Mouse (Mus musculus): Measurements from ENCODE around the gene Acyp1. TPM values are rescaled to one million over a fixed set of nuclear protein-coding genes. Genes with fewer than 3 reads are reported as not detected.

The Acyp1 gene
- polyA plus RNA-seq (2012), result 47.7 and 65.6 TPM in 2 replicates

DNA sequence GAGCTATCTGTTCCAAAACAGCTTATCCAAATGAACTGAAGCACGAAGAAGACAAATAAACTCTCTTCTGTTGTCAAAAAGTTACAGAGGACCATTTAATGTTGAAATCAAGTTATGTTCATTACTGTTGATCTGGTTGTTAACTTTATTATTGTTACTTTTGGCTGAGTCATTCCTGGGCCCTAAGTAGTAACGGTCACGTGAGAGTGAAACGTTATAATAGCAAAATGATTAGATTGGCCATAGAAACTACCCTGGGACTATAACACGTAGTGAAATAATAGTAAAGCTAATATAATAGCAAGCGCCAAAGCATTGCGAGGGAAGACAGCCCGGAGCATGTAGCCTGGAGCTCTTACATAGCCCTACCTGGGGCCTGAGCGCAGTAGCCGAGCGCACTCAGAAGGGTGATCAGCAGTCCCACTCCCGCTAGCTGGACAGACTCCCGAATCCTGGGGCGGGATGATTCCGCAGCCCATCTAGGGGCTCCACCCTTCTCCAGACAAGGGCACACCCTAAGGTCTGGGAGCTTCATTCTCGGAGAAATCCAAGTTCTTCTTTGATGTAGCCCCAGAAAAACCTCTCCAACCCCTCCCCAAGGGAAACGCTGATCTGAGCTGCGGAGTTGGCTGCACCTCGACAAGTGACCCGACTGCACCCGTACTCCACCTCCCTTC lies at the start of gene Acyp1:
TSS of gene Acyp1 (minus strand) at position 630 of the 677 bp plus-strand sequence.
- no peak for TF ChIP-seq GATA1 (IDR thresholded peaks at IDR 0.05; ENCODE audit: low read length)

DNA sequence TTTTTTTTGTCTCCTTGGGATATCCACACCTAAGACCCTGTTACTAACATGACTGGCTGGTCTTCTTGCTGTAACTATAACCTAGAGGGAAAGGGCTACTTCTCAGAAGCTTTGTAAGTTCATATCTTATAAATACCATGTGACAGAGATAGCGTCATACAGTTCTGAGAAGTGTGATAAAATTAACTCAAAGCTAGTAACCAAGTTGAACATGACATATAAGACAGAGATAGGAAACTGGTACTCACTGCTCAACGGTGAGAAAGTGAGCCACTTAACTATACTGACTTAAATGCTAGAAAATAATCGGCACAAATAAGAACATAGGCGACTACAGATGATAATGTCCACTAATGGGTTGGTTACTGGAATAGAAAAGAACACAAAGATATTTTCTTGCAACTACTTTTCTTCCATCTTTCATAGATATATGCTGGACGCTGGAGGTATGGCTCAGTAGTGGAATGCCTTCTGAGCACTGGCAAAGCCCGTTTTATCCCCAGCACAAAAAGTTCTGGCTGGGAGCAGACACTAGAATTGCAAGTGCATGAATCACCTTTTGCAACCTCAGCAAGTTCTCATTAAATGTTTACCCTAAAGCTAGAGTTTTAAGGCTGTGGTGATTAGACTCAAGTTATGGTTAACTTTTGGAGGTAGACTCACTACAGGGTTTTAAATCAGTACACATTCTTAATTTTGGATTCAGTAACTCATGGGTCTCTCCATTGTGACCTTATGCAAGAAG lies 49.5 kb upstream of the Acyp1 start:
- TF ChIP-seq GATA1 (IDR thresholded peaks at IDR 0.05; ENCODE audit: low read length), result peak; percentile 12

- no peak for TF ChIP-seq GATA1 (IDR thresholded peaks at IDR 0.05; ENCODE audit: low read length)
Observed at GRCm38 (mm10) chr12:85330153-85330552, 41.9 kb upstream of the Acyp1 start.

- no peak for TF ChIP-seq GATA1 (IDR thresholded peaks at IDR 0.05; ENCODE audit: low read length)
Observed at GRCm38 (mm10) chr12:85308651-85309050, 20.4 kb upstream of the Acyp1 start.

DNA sequence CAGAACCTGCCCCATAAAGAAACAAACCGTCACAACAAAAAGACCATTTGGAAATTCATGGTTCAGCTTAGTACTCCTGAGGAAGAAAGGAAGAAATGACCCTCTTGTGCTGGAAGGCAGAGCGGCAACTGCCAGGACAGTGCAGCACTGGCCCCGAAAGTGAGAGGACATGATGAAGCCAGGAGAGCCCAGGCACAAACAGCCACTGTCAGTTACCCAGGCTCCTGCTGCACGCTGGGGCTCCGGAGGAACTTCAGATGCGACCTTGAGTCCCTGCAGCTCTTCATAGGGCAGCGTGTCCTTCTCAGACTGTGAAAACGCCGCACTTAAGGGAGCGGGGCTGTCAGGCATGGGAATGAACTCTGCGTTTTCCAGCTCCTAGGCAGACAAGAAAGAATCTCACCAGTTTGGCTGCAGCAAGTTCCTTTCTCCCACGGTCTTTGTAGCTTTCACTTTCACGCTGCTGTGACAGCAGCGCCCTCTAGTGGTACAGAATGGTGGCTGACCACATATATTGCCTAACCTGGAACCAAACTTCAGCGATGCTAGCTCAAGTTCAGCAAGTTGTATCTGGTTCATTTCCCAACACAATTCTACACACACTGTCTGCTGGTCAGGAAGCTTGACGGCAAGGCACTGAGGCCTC lies 17.1 kb upstream of the Acyp1 start:
- no peak for TF ChIP-seq GATA1 (IDR thresholded peaks at IDR 0.05; ENCODE audit: low read length)

GRCm38 (mm10) chr12:85304725-85305124 lies 16.5 kb upstream of the Acyp1 start:
- TF ChIP-seq GATA1 (IDR thresholded peaks at IDR 0.05; ENCODE audit: low read length), result no peak

- no peak for TF ChIP-seq GATA1 (IDR thresholded peaks at IDR 0.05; ENCODE audit: low read length)
Observed at GRCm38 (mm10) chr12:85303256-85303655, 15.0 kb upstream of the Acyp1 start.

DNA sequence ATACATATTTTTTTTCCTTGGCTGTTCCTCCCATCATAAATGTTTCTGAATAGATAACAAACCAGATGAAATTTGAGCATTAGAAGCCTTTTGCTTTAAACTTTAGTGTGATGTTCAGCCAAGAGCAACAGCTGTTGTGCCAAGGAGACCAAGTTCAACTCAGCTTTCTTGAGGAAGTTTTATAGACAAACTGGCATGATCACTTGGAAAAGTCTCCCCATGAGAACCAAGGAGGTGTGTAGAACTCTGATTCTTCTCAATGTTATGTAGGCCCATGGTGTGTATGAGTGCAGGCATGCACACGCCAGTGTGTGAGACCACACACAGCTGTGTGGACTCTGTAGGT lies 10.6 kb upstream of the Acyp1 start:
- TF ChIP-seq GATA1 (IDR thresholded peaks at IDR 0.05; ENCODE audit: low read length), result no peak

DNA sequence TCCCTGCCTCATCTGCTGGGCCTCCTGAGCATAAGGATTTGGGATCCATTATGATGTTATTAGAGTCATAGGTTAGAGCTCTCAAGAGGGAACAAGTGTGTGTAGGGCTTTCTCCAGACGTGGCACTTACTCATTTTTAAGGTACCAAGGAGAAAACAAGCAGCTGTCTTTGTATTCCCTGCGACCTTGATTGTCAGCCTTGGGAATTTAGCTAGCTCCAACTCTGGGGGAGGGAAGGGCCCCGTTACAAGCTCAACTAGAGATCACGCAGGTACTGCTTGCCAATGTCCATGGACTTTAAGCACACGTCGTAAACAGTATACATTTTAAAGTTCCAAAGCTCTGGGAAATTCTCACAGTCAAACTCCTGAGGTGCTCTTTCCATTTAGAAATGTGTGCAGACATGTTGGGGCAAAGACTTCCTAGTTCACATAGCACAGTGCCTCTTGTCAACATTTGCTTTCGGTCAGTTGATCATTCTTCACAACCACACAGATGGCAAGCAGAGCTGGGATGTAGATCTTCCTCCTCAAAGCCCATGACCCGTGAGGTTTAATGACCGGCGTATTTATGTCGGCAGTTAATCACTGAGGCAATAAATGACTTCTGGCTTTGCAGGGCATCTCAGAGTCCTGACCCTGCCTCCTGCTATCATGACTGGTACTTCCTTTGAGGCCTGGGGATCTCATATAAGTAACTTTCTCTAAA lies 10.0 kb upstream of the Acyp1 start:
- TF ChIP-seq GATA1 (IDR thresholded peaks at IDR 0.05; ENCODE audit: low read length), result no peak

DNA sequence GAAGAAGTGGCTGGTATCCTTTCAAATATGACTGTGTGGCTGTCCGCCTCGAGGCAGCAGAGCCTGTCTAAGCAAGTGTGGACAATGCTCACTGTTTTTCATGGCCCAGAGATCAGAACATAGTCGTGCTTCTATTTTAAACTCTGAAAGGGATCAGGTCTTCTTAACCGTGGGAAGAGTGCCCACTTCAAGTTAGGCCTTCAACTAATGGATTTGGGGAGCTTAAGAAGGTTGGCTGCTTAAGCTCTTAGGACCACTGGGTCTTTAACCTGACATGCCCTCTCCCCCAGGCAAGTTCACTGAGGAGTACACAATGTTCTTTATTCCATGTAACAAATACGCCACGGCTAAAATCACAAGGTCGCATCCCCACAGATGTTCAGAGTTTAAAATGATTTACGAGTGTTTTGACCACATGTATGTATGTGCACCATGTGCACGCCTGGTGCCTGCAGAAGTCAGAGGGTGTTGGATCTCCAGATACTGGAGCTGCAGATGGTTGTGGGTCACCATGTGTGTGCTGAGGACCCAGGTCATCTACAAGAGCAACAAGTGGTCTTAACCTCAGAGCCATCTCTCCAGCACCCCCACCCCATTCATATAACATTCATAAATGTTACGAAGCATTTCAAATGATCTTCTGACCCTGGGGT lies 9.2 kb upstream of the Acyp1 start:
- TF ChIP-seq GATA1 (IDR thresholded peaks at IDR 0.05; ENCODE audit: low read length), result no peak

GRCm38 (mm10) chr12:85296915-85297314 lies 8.7 kb upstream of the Acyp1 start:
- TF ChIP-seq GATA1 (IDR thresholded peaks at IDR 0.05; ENCODE audit: low read length), result no peak

GRCm38 (mm10) chr12:85295506-85295905 lies 7.3 kb upstream of the Acyp1 start:
- TF ChIP-seq GATA1 (IDR thresholded peaks at IDR 0.05; ENCODE audit: low read length), result no peak

GRCm38 (mm10) chr12:85292906-85293305 lies 4.7 kb upstream of the Acyp1 start:
- TF ChIP-seq GATA1 (IDR thresholded peaks at IDR 0.05; ENCODE audit: low read length), result no peak

DNA sequence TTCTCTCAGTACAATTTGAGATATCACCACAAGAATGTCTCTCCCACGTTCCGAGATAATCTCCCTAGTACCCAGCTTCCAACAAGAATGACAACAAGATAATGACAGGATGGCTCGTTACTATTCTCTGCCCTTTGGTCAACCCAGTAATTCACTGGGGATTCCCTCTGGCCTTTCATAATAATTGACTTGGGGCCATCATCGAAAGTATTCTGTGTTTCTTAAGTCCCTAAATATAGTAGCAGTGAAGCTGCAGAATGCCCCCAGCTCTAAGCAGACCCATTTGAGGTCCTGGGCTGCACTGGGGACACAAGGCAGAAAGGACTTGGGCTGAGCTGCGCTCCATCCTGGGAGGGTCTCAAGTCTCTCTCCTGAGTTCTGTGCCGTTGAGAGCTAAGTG lies 4.0 kb upstream of the Acyp1 start:
- TF ChIP-seq GATA1 (IDR thresholded peaks at IDR 0.05; ENCODE audit: low read length), result no peak

DNA sequence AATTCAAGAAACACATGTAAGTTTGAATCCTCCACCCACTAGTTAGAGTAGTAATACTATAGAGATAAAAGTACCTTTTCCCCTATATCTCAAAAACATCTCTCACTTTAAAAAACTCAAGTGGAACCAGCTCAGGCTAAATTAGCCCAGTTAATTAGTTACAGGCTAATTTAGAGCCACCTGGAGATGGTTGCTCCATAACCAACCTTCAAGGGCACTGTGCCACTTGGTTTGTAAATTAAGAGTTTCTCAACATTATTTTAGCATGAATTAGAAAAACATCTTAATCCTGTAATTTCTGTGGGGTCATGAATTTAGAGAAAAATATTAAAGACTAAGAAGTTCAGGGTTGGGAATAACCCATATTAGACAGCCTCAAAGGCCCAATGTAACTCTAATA lies 3.3 kb upstream of the Acyp1 start:
- TF ChIP-seq GATA1 (IDR thresholded peaks at IDR 0.05; ENCODE audit: low read length), result no peak

Data from G1E-ER4 (cell line).